Mouse (Mus musculus) forebrain, postnatal 0 days (tissue): ENCODE results near the gene Plekhh2. TPM values are rescaled to one million over a fixed set of nuclear protein-coding genes. Genes with fewer than 3 reads are reported as not detected.

Source experiments
- ATAC-seq: fragments of 200-750 bp; cut with Nextera tagmentation; 2 replicates; pipeline ENCODE4 v1.8.0; 2017; ENCODE audit warnings: mild to moderate bottlenecking, moderate library complexity
- DNase-seq: peaks from one replicate; pipeline ENCODE4 v3.0.0-alpha.2; 2015
- H3K27ac ChIP-seq: fragments of 300-500 bp; sonication (generic); 2 replicates; pipeline ENCODE4 v1.5.1; 2014; ENCODE audit warnings: low read depth, mild to moderate bottlenecking, antibody characterized with exemption, low read length, moderate library complexity, mixed read lengths
- H3K27me3 ChIP-seq: fragments of 300-500 bp; sonication (generic); 2 replicates; pipeline ENCODE4 v1.6.1; 2014; ENCODE audit warnings: mild to moderate bottlenecking, low read length, mixed read lengths; ENCODE audit not compliant: insufficient read depth
- H3K36me3 ChIP-seq: fragments of 300-500 bp; sonication (generic); 2 replicates; pipeline ENCODE4 v1.6.1; 2014; ENCODE audit warnings: mild to moderate bottlenecking, moderate library complexity; ENCODE audit not compliant: insufficient read depth
- H3K4me1 ChIP-seq: fragments of 300-500 bp; sonication (generic); 2 replicates; pipeline ENCODE4 v1.6.1; 2014; ENCODE audit warnings: antibody characterized with exemption; ENCODE audit not compliant: insufficient read depth
- H3K4me2 ChIP-seq: fragments of 300-500 bp; sonication (generic); 2 replicates; pipeline ENCODE4 v1.6.1; 2014; ENCODE audit warnings: low read depth, mild to moderate bottlenecking, moderate library complexity
- H3K4me3 ChIP-seq: fragments of 300-500 bp; sonication (generic); 2 replicates; pipeline ENCODE4 v1.5.1; 2014; ENCODE audit warnings: low read depth, low read length, mixed read lengths
- H3K9ac ChIP-seq: fragments of 300-500 bp; sonication (generic); 2 replicates; pipeline ENCODE4 v1.6.1; 2014; ENCODE audit warnings: mild to moderate bottlenecking
- H3K9me3 ChIP-seq: fragments of 300-500 bp; sonication (generic); 2 replicates; pipeline ENCODE4 v1.6.1; 2016; ENCODE audit warnings: low read length
- CTCF ChIP-seq: sonication (generic); IDR thresholded peaks from 2 replicates; pipeline ENCODE4 v1.5.1; 2016; ENCODE audit warnings: antibody characterized with exemption, control low read depth, low read depth
- WGBS: fragments of 180-500 bp; shearing (Covaris S2); extraction: QIAGEN DNeasy Blood & Tissue Kit; methylation state at CpG from one replicate; pipeline ENCODE4 v1.1.7; 2014; 5-methylcytosine and 5-hydroxymethylcytosine counted together
- polyA plus RNA-seq: library from polyadenylated mRNA; unstranded; fragments of >200 nt; fragmentation: Nextera tagmentation; extraction: Ambion mirVana; gene quantifications from 2 replicates; pipeline ENCODE4 v1.2.1, GENCODE M21; 2015
- total RNA-seq: library from RNA; depleted of rRNA; stranded (reverse); fragments of >200 nt; gene quantifications from 2 replicates; pipeline ENCODE4 v1.2.3, GENCODE M21; 2014

Gene Plekhh2
- total and polyA plus RNA-seq, 2 experiments from 2014 or later, result 1.0 to 3.1 TPM

- ATAC-seq, result no peak
- Histone ChIP-seq H3K27ac (no peak overlapping the region), H3K4me3 (peak overlapping the region; percentile 69), H3K36me3 (no peaks in the 10 kb centered on the region), H3K4me2 (peak overlapping the region; percentile 98), H3K9ac (peak overlapping the region; percentile 63; the same call in 1 of the 2 replicates), H3K9me3 (no peaks in the 10 kb centered on the region), H3K4me1 (no peaks in the 10 kb centered on the region; the same call in 1 of the 2 replicates), H3K27me3 (no peaks in the 10 kb centered on the region)
- WGBS, result 39% methylated on average over 4 of the region's 4 CpGs
- no peak for TF ChIP-seq CTCF
- DNase-seq, result no peak
These were observed 906 bp downstream of the Plekhh2 start for GRCm38 (mm10) chr17:84512516-84513085.

DNA sequence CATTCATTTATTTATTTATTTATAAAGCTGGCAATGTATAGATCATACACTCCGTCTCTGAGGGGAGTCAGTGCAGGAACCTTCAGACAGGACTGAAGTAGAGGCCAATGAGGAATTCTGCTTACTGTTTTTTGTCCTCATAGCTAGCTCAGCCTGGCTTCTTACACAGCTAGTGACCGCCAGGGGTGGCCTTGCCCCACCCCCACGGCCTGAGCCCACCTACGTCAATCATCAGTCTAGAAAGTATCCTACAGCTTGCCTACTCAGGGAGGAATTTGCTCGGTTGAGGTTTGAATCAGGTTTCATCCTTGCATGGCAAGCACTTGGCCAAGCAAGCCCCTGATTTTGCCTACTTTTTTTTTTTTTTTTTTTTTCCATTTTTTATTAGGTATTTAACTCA lies 4.2 kb downstream of the Plekhh2 start:
- Histone ChIP-seq H3K9me3 (no peaks in the 10 kb centered on the region), H3K36me3 (no peaks in the 10 kb centered on the region), H3K4me1 (no peaks in the 10 kb centered on the region), H3K4me2 (no peak overlapping the region), H3K27me3 (no peaks in the 10 kb centered on the region), H3K4me3 (no peak overlapping the region), H3K9ac (no peak overlapping the region), H3K27ac (no peak overlapping the region)
- TF ChIP-seq CTCF, result no peak
- WGBS, result 88% methylated on average over 5 of the region's 5 CpGs
- ATAC-seq (no peak), DNase-seq (no peak)

GRCm38 (mm10) chr17:84519346-84519745 lies 7.7 kb downstream of the Plekhh2 start:
- DNase-seq (no peak), ATAC-seq (no peak)
- Histone ChIP-seq H3K9me3 (no peaks in the 10 kb centered on the region), H3K27me3 (no peaks in the 10 kb centered on the region), H3K4me3 (no peak overlapping the region), H3K9ac (no peak overlapping the region), H3K4me2 (no peak overlapping the region), H3K4me1 (no peaks in the 10 kb centered on the region), H3K27ac (no peak overlapping the region), H3K36me3 (no peaks in the 10 kb centered on the region)
- WGBS, result 87% methylated on average over 3 of the region's 3 CpGs
- TF ChIP-seq CTCF, result no peak

DNA sequence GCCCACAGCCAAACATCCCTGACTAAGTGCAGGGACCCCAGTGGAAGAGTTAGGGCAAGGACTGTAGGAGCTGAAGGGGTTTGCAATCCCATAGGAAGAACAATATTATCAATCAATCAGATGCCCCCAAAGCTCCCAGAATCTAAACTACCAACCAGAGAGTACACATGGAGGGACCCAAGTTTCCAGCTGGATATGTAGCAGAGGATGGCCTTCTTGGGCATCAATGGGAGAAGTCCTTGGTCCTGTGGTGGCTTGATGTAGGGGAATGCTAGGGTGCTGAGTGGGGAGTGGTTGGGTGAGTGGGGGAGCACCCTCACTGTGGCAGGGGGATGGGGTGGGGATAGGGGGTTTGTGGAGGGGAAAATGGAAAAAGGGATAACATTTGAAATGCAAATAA lies 8.4 kb downstream of the Plekhh2 start:
- Histone ChIP-seq H3K36me3 (no peaks in the 10 kb centered on the region), H3K27ac (no peak overlapping the region), H3K4me1 (no peaks in the 10 kb centered on the region), H3K9me3 (no peaks in the 10 kb centered on the region), H3K9ac (no peak overlapping the region), H3K27me3 (no peaks in the 10 kb centered on the region), H3K4me2 (no peak overlapping the region), H3K4me3 (no peak overlapping the region)
- TF ChIP-seq CTCF, result no peak
- ATAC-seq, result no peak
- DNase-seq, result no peak

GRCm38 (mm10) chr17:84529356-84529755 lies 17.7 kb downstream of the Plekhh2 start:
- Histone ChIP-seq H3K4me1 (no peaks in the 10 kb centered on the region), H3K36me3 (no peaks in the 10 kb centered on the region), H3K27ac (no peak overlapping the region), H3K9me3 (no peaks in the 10 kb centered on the region), H3K9ac (no peak overlapping the region), H3K27me3 (no peaks in the 10 kb centered on the region), H3K4me3 (no peak overlapping the region), H3K4me2 (no peak overlapping the region)
- DNase-seq (no peak), ATAC-seq (no peak)
- no peak for TF ChIP-seq CTCF
- WGBS, result 61% methylated on average over 4 of the region's 4 CpGs

- DNase-seq (no peak), ATAC-seq (no peak)
- no peak for TF ChIP-seq CTCF
- Histone ChIP-seq H3K36me3 (no peaks in the 10 kb centered on the region), H3K4me2 (no peak overlapping the region), H3K27me3 (no peaks in the 10 kb centered on the region), H3K9ac (no peak overlapping the region), H3K4me3 (no peak overlapping the region), H3K9me3 (no peaks in the 10 kb centered on the region), H3K27ac (no peak overlapping the region), H3K4me1 (no peaks in the 10 kb centered on the region)
- WGBS, result 43% methylated on average over 3 of the region's 3 CpGs
These were observed 18.6 kb downstream of the Plekhh2 start for GRCm38 (mm10) chr17:84530202-84530796.

- DNase-seq (no peak), ATAC-seq (no peak)
- Histone ChIP-seq H3K4me2 (no peak overlapping the region), H3K4me3 (no peak overlapping the region), H3K27me3 (no peaks in the 10 kb centered on the region), H3K9ac (no peak overlapping the region), H3K4me1 (no peaks in the 10 kb centered on the region), H3K9me3 (no peaks in the 10 kb centered on the region), H3K27ac (no peak overlapping the region), H3K36me3 (no peaks in the 10 kb centered on the region)
- WGBS, result 55% methylated on average over 8 of the region's 8 CpGs
- no peak for TF ChIP-seq CTCF
These were observed 21.3 kb downstream of the Plekhh2 start for GRCm38 (mm10) chr17:84532909-84533499.
